Mouse (Mus musculus) cerebellum, adult 2 months (tissue): ENCODE measurements around the gene 4930523C07Rik. TPM values are rescaled to one million over a fixed set of nuclear protein-coding genes. Genes with fewer than 3 reads are reported as not detected.

Experiments used
- DNase-seq, 2 experiments: peaks; one replicate each; pipeline ENCODE4 v3.0.0; 2021
- H3K27ac ChIP-seq: fragments of 200-500 bp; 2 replicates; pipeline ENCODE4 v1.5.1; 2012; ENCODE audit warnings: low read length, control low read depth, inconsistent platforms; ENCODE audit not compliant: insufficient read depth
- H3K27me3 ChIP-seq: fragments of 200-500 bp; 2 replicates; pipeline ENCODE4 v1.6.1; 2012; ENCODE audit warnings: inconsistent platforms, mild to moderate bottlenecking, low read length, moderate library complexity; ENCODE audit not compliant: control insufficient read depth, insufficient read depth
- H3K4me1 ChIP-seq: fragments of 200-500 bp; 2 replicates; pipeline ENCODE4 v1.6.1; 2011; ENCODE audit warnings: low read length; ENCODE audit not compliant: control insufficient read depth, insufficient read depth
- H3K4me3 ChIP-seq: fragments of 200-500 bp; replicated peaks from 2 replicates; pipeline ENCODE3; 2011; ENCODE audit warnings: mild to moderate bottlenecking, low read depth, low read length, control low read depth; ENCODE audit not compliant: insufficient read depth
- CTCF ChIP-seq: fragments of 200-500 bp; IDR thresholded peaks from 2 replicates; pipeline ENCODE4 v1.5.1; 2011; ENCODE audit warnings: low read depth, mild to moderate bottlenecking, control low read depth, low read length, moderate library complexity, borderline replicate concordance; ENCODE audit not compliant: insufficient read depth
- POLR2A ChIP-seq: fragments of 200-500 bp; IDR thresholded peaks from 2 replicates; pipeline ENCODE4 v1.6.1; 2011; ENCODE audit warnings: low read length, control low read depth, borderline replicate concordance; ENCODE audit not compliant: insufficient read depth
- WGBS: fragments of 180-500 bp; shearing (Covaris S2); methylation state at CpG from one replicate; pipeline ENCODE4 v1.1.7; 2018; 5-methylcytosine and 5-hydroxymethylcytosine counted together
- polyA plus RNA-seq: library from polyadenylated mRNA; depleted of rRNA; stranded (reverse); fragments of >200 nt; gene quantifications from 2 replicates; pipeline ENCODE4 v1.2.3, GENCODE M21; 2012

The 4930523C07Rik gene
- polyA plus RNA-seq, 1 experiment = 2.4 TPM

- no peak for TF ChIP-seq POLR2A
- TF ChIP-seq CTCF = no peak
- no peaks in the 10 kb centered on the region for H3K27me3 ChIP-seq
- no peak overlapping the region for H3K4me3 ChIP-seq
- WGBS = 92% methylated on average over 7 of the region's 7 CpGs
- no peaks in the 10 kb centered on the region; the same call in 1 of the 2 replicates for H3K4me1 ChIP-seq
- no peak for DNase-seq
- no peak overlapping the region for H3K27ac ChIP-seq
Observed at GRCm38 (mm10) chr1:160041264-160041775, 2.9 kb upstream of the 4930523C07Rik start.

DNA sequence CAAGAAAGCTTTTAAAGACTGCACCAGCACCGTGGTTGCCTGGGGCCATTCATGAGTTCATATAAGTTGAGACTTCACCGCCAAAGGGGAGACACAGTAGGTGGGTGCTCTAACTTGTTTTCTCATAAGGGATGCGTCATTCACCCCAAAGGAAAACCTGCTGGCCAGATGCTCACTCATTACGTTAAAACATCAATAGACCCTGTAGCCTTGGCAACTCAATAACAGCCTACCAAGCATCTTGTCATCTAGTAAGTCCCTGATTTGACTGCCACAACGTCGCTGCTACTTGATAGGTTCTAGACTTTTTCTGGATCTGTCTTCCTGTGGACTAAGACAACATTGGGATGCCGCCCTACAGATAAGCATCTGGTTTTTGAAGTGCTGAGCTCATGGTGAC is 1.8 kb upstream of the 4930523C07Rik start:
- Histone ChIP-seq H3K27ac (no peak overlapping the region), H3K27me3 (no peaks in the 10 kb centered on the region), H3K4me1 (no peaks in the 10 kb centered on the region; the same call in 1 of the 2 replicates), H3K4me3 (no peak overlapping the region)
- DNase-seq = no peak
- WGBS = 90% methylated on average over 7 of the region's 7 CpGs
- TF ChIP-seq POLR2A (no peak), CTCF (no peak)

DNA sequence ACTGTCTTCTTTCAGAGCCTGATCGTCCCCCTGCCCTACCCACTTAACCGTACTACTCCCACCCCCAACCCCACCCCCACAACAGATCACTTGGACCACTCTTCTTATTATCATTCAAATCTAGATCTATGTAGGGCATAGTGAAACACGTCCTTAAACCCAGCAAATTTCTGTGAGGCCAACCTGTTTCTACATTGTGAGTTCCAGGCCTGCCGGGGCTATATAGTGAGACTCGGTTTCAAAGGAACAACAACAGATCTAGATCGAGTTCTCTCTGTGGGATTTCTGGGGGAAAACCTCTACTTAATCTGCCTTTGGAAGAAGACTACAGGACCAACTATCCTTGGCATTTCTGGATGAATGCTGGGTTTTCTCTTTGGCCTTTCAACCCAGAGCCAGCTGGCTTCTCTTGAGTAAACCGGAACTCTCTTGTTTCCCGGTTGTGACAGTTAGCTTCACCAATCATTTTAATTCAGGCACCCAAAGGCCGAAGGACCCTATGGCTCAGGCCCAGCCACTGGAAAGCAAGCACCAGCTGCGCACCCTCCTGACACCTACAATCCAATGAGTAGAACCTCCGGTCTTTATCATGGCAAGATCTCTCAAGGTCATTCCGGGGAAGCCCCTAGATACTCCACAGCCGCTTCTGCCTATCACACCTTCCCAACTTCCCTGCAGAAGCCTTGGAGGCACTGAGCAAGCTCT is 759 bp upstream of the 4930523C07Rik start:
- TF ChIP-seq POLR2A (no peak), CTCF (no peak)
- Histone ChIP-seq H3K27me3 (no peaks in the 10 kb centered on the region), H3K27ac (no peak overlapping the region), H3K4me1 (no peaks in the 10 kb centered on the region; the same call in 1 of the 2 replicates), H3K4me3 (no peak overlapping the region)
- no peak for DNase-seq
- WGBS = 85% methylated on average over 13 of the region's 13 CpGs

GRCm38 (mm10) chr1:160045056-160045715 is 1.0 kb downstream of the 4930523C07Rik start:
- H3K27ac ChIP-seq = no peak overlapping the region
- WGBS = 82% methylated on average over 3 of the region's 3 CpGs
- no peak overlapping the region for H3K4me3 ChIP-seq
- no peaks in the 10 kb centered on the region; the same call in 1 of the 2 replicates for H3K4me1 ChIP-seq
- no peak for TF ChIP-seq CTCF
- TF ChIP-seq POLR2A = no peak
- no peaks in the 10 kb centered on the region for H3K27me3 ChIP-seq
- no peak for DNase-seq

DNA sequence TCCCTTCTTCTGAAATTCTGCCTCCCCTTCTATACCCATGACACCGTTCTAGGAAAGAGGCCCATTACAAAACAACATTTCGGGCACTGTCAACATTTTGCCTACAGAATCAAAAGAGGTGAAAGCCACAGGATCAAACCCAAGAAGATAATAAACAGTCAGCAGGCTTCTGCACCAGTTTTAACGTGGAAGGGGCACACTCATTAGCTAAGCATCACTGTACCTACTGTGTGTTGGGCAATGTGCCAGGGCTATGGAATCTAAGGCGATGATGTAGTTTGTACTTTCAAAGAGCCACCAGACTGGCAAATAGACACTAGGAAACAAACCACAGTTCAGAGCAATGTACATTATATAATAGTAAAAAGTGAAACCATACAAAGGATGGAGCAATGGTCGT is 1.8 kb downstream of the 4930523C07Rik start:
- H3K27me3 ChIP-seq = no peaks in the 10 kb centered on the region
- no peak overlapping the region for H3K27ac ChIP-seq
- H3K4me1 ChIP-seq = no peaks in the 10 kb centered on the region; the same call in 1 of the 2 replicates
- H3K4me3 ChIP-seq = no peak overlapping the region
- no peak for TF ChIP-seq POLR2A
- TF ChIP-seq CTCF = no peak
- DNase-seq = no peak
- WGBS = 79% methylated on average over 5 of the region's 5 CpGs

DNA sequence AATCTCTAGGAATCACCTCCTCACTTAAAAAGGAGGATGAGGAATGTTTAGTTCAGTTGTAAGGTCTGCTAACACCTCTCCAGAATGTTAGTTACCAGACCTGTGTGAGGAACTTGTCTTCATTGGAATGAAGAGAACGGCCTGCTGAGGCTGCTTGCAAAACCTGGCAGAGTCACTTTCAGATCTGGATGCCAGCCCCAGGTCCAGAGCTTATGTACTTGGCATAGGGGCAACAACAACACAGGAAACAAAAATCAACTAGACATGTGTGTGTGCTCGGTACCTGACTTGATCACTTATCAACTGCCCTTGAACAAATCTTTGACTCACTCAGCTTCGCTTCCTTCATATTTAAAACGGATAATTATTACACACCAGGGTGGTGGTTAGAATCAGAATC is 2.6 kb downstream of the 4930523C07Rik start:
- H3K4me1 ChIP-seq = no peaks in the 10 kb centered on the region; the same call in 1 of the 2 replicates
- H3K4me3 ChIP-seq = no peak overlapping the region
- peak in 1 of 2 experiments; percentile 52 for DNase-seq
- WGBS = 49% methylated on average over 4 of the region's 4 CpGs
- no peaks in the 10 kb centered on the region for H3K27me3 ChIP-seq
- TF ChIP-seq POLR2A = no peak
- TF ChIP-seq CTCF = no peak
- no peak overlapping the region for H3K27ac ChIP-seq

DNA sequence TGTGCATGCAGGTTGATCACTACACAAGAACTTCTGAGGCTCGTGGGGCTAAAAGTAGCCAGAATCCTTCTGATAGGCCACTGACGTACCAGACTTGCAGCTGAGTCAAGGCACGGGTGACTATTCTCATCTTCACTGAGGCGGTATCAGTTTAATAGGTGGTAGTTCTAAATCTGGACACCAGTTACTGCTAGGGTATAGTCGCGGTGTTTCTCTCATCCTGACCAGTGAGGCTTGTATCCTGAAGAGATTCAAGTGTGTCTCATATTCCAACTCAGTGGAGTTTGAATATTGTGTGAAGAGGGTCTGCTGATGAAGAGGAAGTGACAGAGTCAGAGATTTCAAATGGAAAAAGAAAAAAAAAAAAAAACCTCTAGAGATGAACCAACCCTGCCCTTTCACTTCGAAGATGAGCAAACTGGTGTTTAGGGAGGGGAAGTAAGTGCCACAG is 3.3 kb downstream of the 4930523C07Rik start:
- no peak overlapping the region for H3K4me3 ChIP-seq
- H3K4me1 ChIP-seq = no peaks in the 10 kb centered on the region; the same call in 1 of the 2 replicates
- DNase-seq = no peak
- TF ChIP-seq CTCF = no peak
- TF ChIP-seq POLR2A = no peak
- WGBS = 93% methylated on average over 7 of the region's 7 CpGs
- H3K27ac ChIP-seq = no peak overlapping the region
- no peaks in the 10 kb centered on the region for H3K27me3 ChIP-seq
